Mouse (Mus musculus) lung, postnatal 4 days (tissue): ENCODE measurements around the gene Stt3b.

Experiments
- DNase-seq, 2 experiments: peaks; one replicate each; pipeline ENCODE4 v3.0.0; 2021

Stt3b gene

DNA sequence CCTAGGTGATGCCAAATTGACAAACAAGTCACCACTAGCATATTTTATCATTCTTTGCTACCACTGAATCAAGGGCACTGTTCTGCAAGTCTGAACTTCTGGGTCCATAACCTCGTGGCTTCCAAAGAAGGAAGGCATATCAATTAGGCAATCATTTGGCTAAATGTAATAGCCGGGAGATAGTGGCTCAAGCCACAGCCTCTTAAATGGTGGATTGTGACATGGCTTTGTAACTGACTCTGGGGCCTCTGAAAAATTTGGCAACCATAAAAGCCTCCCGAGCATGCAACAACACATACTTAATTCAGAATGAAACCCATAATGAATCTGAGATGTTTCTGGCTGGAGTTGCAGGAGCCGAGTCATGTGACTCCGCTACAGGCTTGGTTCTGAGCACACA, 6.8 kb upstream of the Stt3b start:
- no peak for DNase-seq

DNA sequence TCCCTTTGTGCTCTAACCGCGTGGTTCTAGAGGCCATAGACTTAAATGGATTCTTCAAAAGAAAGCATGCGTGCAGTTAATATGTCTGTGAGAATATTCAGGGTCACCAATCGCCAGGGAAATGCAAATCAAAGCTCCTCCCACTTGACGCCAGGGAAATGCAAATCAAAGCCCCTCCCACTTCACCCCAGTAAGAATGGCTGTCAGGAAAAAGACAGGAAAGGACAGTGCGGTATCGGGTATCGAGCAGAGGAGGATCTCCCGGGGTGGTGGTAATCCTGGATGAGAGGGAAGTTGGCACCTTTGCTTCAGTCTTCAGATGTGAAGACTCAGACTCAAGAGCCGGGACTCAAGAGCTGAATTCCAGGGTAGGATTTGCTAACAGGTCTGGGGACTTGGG, 4.3 kb upstream of the Stt3b start:
- DNase-seq, result no peak

DNA sequence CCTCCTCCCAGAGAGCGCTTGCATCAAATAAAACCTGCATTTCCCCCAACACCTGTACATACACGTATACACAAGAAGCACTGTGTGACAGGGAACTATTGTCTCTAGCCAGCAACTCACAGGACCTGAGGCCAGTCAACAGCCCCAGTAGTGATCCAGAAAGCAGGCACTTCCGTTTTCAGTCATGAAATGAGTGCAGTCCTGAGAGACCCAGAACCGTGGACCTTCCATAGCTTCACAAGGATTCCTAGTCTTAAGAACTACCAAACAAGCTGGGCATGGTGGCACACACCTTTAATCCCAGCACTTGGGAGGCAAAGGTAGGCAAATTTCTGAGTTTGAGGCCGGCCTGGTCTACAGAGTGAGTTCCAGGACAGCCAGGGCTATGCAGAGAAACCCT, 3.6 kb upstream of the Stt3b start:
- no peak for DNase-seq

DNA sequence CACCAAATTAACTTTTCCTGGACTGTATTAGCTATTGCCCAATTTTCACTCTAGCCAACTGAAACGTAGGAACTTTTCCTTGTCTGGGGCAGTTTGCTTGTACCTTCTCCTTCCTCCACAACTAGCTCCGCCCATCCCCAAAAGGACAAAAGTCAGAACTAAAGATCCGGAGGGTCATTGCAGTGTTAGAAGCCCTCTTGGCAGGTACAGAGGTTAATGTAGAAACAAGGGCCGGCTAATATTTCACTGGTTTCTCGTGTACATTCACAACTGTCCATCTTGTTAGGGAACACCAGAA, 951 bp upstream of the Stt3b start:
- DNase-seq, result peak in 1 of 2 experiments; percentile 16

DNA sequence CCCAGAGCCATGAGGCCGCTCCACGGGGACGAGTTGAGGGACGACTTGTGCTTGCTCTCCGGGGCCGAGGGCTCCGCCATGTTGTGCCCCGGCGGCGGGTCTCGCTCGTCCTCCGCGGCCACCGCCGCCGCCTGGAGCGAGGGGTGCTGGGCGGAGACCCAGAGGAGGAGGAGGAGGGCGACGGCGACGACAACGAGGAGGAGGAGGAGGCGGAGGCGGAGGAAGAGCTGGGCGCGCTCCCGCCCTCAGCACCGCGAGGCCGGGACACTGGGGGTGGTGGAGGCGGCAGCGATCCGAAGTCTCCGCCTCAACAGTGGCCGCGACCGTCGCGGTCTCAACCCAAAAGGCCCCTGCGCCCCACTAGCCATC, 260 bp downstream of the Stt3b start:
- no peak for DNase-seq

DNA sequence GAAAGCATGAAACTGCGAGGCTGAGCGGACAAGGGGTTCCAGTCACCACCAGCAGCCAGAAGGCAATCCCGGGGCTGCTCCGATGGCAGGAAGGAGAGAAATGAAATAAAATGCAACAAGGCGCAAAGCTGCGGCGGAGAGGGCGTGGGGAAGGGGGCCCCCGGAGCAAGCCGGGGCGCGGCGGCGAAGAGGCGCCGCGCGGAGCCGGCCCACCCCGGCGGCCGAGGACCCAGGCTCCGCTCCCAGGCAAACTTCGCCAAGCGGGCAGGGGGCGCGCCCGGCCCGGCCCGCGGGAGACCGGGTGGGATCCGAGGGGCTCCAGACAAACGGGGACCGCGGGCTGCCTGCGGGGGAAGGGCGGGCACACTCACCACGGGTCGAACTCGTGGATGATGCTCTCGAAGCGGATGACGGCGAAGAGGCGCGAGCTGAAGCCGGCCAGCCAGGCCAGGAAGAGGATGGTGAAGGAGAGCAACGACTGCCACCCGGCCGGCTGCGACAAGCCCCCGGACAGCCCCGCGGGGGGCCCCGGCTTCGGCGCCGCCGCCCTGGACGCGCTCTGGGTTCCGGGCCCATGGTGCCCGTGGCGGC, 745 bp downstream of the Stt3b start:
- DNase-seq, result no peak

GRCm38 (mm10) chr9:115308941-115309380, 1.3 kb downstream of the Stt3b start:
- DNase-seq, result peak; percentile 42 to 54

- no peak for DNase-seq
Measured at GRCm38 (mm10) chr9:115308401-115308800, 1.8 kb downstream of the Stt3b start.

GRCm38 (mm10) chr9:115306202-115306601, 4.0 kb downstream of the Stt3b start:
- peak in 1 of 2 experiments; percentile 32 for DNase-seq

GRCm38 (mm10) chr9:115304149-115304548, 6.1 kb downstream of the Stt3b start:
- DNase-seq, result no peak

- DNase-seq, result no peak
Measured at GRCm38 (mm10) chr9:115301593-115301992, 8.6 kb downstream of the Stt3b start.

GRCm38 (mm10) chr9:115301002-115301579, 9.1 kb downstream of the Stt3b start:
- no peak for DNase-seq

DNA sequence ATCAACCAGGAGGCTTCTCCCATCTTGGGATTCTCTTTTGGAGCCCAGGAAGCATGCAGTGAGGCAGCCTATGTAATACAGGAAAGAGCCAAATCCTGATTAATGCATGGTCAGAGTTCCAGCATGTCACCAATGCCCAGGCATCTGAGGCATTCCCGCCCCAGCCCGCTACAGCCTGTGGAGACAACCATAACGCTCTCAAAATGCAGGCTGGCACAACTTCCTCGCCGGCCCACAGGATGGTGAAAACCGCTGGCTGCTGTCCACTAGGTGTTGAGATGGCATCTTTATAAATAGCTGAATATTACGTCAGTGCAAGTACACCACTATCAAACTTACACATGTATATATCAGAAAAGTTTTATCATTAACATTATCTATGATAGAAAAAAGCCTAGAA, 13.5 kb downstream of the Stt3b start:
- DNase-seq, result no peak

DNA sequence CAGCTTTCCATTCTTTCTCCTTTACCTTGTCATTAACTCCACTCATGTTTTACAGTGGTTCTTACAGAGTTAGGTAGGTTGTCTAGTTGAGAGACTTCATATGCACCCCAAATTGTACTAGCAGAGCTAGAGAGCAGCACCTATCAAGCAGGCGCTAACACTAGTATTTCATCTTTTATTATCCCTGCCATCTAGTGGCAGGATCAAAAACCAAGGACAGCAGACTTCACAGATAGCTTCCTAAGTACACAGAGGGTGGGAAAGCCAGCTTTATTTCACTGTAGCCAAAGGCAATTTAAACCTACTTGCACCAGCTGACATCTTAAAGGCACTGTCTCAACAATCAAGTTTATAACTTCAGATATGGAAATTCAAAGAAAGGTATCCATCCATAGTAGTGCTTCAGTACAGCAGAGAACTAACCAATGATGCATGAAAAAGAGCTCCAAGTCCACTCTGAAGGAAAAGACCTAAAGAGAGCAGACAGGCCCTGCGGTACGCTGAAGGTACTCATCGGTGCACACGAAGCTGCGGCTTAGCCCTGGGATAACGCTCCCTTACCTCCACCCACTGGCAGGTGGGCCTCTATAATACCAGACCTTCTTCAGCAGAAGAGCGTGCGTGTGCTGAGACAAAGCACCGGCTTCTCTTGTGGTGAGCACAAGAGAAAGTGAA, 16.2 kb downstream of the Stt3b start:
- DNase-seq, result no peak

DNA sequence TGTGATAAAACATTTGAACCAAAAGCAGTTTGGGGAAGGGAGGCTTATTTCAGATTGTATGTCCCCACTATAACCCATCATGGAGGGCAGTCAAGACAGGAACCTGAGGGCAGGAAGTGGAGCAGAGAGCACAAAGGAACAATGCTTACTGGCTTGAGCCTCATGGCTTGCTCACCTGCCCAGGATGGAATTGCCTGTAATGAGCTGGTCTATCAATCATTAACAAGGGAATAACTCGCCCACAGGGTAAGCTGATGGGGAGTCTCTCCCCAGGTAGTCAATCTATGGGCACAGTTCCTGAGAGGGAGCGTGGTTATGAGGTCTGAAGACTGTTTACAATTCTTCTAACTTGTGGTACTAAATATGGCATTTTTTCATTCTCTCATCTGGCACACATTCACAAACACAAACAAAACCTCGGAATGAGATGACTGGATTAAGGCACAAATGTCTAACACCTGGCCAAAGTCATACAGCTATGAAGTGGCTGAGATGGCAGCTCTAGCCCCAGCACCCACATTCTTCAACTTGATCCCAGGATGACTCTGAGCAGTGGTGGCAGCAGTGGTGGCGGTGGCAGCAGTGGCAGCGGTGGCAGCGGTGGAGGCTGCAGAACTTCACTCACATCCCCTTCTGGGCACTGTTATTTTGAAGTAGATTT, 22.3 kb downstream of the Stt3b start:
- no peak for DNase-seq

DNA sequence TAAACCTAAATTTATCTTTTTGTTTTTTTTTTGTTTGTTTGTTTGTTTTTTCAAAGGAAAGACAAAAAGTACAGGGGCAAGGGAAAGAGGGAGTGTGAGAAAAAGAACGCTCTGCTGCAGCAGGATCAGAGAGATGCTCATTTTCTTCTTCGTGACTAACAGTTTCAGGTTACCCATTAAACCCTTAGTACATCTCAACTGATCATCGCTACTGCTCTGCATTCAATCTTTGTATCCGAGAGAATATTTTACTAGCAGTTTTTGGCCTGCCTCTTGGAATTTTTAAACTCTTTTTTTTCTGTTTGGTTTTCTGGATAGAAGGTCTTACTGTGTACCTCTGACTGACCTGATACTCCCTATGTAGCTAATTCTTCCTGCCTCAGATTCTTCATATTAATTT, 25.8 kb downstream of the Stt3b start:
- no peak for DNase-seq

DNA sequence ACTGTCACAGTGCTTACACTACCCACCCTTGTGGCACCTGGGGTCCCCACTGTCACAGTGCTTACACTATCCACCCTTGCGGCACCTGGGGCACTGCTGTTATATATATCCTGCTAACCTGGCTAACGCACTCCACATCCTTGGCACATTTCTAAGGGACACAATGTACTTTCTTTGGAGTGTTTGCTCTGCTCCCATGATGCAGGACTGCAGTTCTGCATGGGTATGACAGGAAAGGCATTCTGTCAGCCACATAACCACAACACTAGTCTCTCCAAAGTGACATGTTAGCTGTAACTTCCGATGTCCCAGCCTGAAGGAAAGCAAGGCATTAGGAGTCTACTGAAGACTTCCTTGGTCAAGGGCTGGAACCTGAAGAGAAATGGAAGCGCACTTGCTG, 26.8 kb downstream of the Stt3b start:
- no peak for DNase-seq

DNA sequence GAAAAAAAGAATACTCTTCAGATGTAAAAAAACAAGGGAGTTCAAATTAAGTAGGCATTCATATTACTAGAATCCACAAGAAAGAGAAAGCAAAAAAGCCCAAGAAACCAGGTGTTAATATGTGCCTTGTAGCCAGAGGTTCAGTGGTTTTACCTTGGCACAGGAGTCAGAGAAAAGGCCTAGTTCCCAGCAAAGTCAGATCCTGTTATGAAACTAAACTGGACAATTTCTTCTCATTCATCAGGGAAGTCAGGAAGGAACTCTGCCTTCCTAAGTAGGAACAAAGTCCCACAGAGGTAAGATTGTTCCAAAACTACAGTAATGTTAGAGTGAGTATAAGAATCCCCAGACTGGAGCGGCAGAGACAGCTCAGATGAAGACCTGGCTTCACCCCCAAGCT, 31.6 kb downstream of the Stt3b start:
- no peak for DNase-seq

GRCm38 (mm10) chr9:115274806-115275205, 35.4 kb downstream of the Stt3b start:
- DNase-seq, result no peak

GRCm38 (mm10) chr9:115273095-115273649, 37.0 kb downstream of the Stt3b start:
- no peak for DNase-seq

DNA sequence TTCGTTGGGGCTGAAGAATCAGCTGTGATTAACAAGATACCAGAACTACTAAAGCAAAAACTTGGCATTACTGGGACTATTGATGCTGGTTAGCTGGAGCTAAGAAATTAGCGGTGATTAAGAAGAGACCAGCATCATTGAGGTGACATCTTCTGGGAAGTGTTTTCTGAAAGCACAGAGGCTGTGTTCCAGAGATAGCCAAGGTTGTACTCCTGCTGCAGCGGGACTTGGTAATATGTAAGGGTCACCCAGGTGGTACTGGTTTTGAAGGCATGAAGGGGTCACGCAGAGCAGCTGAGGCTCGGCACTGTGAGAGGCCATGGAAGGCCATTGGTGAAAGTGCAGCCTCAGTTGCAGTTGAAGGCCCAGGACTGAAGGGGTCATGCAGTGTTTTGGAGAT, 37.8 kb downstream of the Stt3b start:
- DNase-seq, result peak; percentile 43 to 51

- DNase-seq, result no peak
Measured at GRCm38 (mm10) chr9:115271556-115271955, 38.7 kb downstream of the Stt3b start.

GRCm38 (mm10) chr9:115261896-115262295, 48.3 kb downstream of the Stt3b start:
- DNase-seq, result no peak

- peak in 1 of 2 experiments; percentile 31 for DNase-seq
Measured at GRCm38 (mm10) chr9:115261456-115261855, 48.8 kb downstream of the Stt3b start.
